Mouse (Mus musculus) spleen, postnatal 4 days (tissue): ENCODE data around the gene Spam1.

ENCODE experiments used
- DNase-seq, 2 experiments: peaks; one replicate each; pipeline ENCODE4 v3.0.0; 2022; ENCODE audit warnings: low spot score in 2 of 2

Gene Spam1

DNA sequence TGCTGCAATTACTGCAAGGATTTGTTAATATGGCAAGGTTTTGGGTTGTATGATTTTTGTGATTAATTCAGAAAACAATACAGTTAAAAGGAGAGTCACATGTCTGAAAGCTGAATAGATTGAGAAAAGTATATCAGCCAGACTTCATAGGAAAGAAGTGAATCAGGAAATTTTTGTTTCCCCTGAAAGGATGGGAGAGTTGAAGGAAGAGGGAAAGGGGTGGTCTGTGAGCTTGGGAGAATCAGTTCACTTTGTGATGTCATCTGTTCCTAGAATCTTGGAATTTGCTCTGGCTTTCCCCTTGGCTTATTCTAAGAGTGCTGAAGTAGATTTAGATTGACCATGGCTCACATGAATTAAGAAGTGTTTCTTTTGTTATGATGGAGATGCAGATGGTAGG lies at the start of gene Spam1:
Gene Spam1, plus strand, starts transcription at position 301 of the 400 bp plus-strand sequence.
- no peak for DNase-seq

DNA sequence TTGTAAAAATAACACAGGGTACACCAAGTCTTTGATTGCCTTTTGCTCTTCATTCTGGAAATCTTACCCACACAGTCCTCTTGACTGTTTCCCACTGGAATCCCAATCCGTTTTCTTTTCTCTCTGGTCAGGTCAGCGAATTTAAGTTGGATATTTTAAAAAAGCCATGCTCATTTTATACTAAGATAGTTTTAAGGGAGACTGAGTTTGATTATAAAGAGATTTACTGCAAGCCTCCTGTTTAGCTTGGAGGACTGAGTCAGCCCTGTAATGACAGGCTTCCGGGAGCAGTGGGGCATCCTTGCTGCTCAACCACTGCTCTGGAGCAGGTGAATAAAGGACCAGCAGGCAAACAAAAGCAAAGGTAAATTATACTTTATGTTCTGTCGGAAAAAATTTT lies 43.0 kb upstream of the Spam1 start, which contains the start of gene Hyal4:
Gene Hyal4, plus strand, starts transcription at position 301 of the 400 bp plus-strand sequence.
- no peak for DNase-seq

DNA sequence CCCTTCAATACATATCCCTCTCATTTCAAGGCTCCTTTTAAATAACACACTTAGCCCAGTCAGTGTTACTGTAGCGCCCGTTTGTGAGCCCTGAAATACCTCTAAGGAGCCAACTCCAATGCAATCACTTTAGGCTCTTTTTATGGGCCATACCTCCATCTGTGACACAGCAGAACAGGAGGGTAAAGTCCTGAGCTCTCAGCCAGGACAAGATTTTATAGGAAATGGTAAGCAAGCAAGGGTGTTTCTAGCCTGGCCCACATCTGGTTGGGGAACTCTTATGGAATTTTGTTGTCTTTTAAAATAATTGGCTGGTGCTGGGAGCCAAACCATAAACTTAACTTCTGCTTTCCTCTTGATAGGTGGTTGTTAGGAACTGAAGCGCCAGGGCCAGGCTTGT lies 31.7 kb upstream of the Spam1 start:
- DNase-seq: no peak

DNA sequence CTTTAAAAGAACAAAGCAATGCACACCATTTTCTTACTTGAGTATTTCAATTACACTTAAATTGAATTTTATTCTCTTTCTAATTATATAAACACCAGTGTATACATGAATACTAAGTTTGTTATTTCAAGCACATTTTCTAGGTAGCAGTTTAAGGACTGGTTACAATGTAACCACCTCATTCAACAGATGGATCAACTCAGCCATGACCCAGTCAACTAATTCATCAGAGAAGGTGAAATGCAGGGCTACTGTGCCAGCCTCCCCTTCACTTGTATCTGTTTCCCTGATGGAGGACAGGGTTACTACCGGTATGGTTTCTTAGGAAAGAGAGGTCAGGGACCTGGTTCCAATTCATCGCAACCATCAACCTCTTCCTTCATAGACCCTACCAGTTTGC lies 24.7 kb upstream of the Spam1 start:
- DNase-seq: no peak

DNA sequence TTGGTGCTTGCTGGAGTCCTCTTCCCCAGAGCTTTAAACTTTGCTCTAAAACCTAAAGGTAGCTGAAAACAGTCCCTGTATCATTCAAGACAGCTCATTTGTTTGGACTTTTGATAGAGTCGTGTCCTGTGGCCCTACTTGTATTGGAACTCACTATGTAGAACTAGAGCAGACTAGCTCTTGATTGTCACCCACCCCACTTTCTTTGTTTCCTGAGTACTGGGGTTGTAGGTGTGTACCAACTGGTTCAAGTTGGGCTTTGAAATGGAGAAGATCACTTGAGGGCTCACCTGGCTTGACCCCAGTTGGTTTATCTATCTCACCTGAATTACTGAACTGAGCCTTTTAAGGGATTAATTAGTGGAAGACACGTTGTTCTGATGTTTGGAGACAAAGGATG lies 11.8 kb upstream of the Spam1 start:
- no peak for DNase-seq

DNA sequence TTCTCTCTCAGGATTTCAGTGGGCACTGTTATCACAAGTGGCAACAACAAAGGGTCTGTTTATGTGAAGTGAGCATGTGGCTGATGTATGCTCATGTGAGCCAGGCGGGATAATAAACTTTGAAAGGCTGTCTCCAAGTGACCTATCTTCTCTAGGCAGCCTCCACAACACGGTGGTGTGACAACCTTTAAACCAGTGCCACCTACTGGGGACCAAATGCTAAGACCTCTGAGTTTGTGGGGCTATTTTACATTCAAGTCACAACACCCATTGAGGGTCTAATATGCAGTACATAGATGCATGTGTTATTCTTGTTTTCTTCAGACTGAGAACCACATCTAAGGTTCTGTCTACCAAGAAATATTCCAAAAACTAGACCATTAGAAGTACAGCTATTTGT lies 31.1 kb downstream of the Spam1 start:
- DNase-seq: no peak
